Mouse (Mus musculus) brain, embryonic 14.5 days (tissue): Measurements from ENCODE around the gene Ifitm6.

ENCODE experiments used
- CTCF ChIP-seq: fragments of 200-500 bp; IDR thresholded peaks from 2 replicates; pipeline ENCODE4 v1.5.1; 2012; ENCODE audit warnings: inconsistent platforms, mild to moderate bottlenecking, moderate library complexity, borderline replicate concordance; ENCODE audit not compliant: insufficient read depth, insufficient read length; ENCODE audit errors: extremely low read depth
- POLR2A ChIP-seq: fragments of 200-500 bp; IDR thresholded peaks from 2 replicates; pipeline ENCODE4 v1.6.1; 2012; ENCODE audit warnings: mild to moderate bottlenecking, inconsistent platforms, borderline replicate concordance; ENCODE audit not compliant: poor library complexity, insufficient read depth, insufficient read length, severe bottlenecking; ENCODE audit errors: extremely low read depth

DNA sequence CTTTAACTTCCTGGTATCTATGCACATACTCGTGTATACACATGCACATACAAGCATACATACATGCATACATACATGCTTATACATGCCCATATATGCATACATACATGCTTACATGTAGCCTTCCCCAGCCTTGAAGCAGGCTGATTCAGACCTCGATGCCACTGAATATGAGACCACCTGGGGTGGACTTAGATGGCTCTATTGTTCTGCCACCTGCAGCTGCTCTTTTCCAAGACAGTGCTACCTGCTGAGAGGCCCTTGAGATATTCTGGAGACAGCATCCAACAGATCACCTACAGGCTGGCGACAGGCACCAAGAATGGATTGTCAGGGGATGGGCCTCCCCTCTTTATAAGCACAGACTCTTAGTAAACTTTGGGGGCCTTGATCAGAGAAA, 12.7 kb upstream of the Ifitm6 start:
- TF ChIP-seq POLR2A (no peak), CTCF (no peak)
